Mouse (Mus musculus): ENCODE results near the gene Gm10647. TPM values are rescaled to one million over a fixed set of nuclear protein-coding genes. Genes with fewer than 3 reads are reported as not detected.
"Not testable (repeated sequence)": the region's sequence is repeated elsewhere in the genome, so short reads cannot be mapped to it uniquely, and the experiment has no call there.

The Gm10647 gene
- polyA plus RNA-seq, 1 experiment from 2014 or later = 0.08 TPM

DNA sequence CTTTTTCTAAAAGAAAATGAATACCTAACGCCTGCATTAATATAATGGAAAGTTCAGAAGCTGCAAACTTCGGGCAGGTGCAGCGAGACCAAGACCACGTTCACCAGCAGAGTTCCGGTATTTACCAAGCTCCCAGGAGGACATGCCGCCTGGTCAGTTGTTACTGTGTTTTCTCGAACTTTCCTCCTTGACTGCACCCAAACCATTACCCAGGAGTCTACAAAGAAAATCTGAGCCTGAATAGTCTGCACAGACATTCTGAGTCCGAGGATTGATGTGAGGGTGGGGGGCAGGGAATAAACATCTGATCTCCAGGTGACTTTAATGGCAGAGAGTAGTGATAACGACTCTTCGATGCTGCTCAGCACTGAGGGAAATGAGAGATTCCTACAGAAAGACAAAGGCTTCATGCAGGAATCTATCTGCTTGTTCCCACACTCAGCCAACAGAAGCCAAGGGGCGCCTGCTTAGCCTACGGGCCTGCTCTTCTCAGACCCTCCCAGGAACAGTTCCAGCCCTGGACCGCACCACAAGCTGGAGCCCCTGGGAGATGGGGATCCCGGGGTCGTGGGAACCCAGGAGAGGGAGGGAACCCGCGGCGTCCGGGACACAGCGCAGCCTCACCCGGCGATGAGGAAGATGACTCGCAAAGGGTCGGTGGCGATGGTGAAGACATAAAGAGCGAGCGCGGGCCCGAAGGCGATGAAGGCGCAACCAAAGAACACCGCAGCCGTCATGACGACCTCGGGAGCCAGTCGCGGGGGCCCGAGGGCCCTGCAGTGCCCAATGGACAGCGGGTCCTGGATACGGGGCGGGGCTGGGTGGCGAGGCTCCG is 2.0 kb upstream of the Gm10647 start:
- peak overlapping the region; percentile 89 for H3K9ac ChIP-seq (ENCODE audit: low read length)
- peak; percentile 68 for DNase-seq (ENCODE audit: low spot score)
- H3K27ac ChIP-seq (ENCODE audit: low read depth, low read length) = peak overlapping the region; percentile 82
- H3K27me3 ChIP-seq (replicated peaks; ENCODE audit: control insufficient read depth, insufficient read depth, low read length) = no peaks in the 10 kb centered on the region
- H3K36me3 ChIP-seq (ENCODE audit: control insufficient read depth, insufficient read depth, low read length) = peaks cover 6% of the 10 kb centered on the region
- peak overlapping the region; percentile 68 for H3K4me3 ChIP-seq (ENCODE audit: low read depth, low read length)
- H3K9me3 ChIP-seq (replicated peaks; ENCODE audit: control insufficient read depth, low read length) = no peaks in the 10 kb centered on the region
- 2% methylated on average over 42 of the region's 43 CpGs for WGBS
- peak overlapping the region; percentile 63 for H3K4me2 ChIP-seq (ENCODE audit: low read length)
- peaks cover 5% of the 10 kb centered on the region; the same call in 1 of the 2 replicates for H3K4me1 ChIP-seq (ENCODE audit: control insufficient read depth, insufficient read depth, low read length)
- ATAC-seq = peak; percentile 59; the same call in 1 of the 2 replicates

DNA sequence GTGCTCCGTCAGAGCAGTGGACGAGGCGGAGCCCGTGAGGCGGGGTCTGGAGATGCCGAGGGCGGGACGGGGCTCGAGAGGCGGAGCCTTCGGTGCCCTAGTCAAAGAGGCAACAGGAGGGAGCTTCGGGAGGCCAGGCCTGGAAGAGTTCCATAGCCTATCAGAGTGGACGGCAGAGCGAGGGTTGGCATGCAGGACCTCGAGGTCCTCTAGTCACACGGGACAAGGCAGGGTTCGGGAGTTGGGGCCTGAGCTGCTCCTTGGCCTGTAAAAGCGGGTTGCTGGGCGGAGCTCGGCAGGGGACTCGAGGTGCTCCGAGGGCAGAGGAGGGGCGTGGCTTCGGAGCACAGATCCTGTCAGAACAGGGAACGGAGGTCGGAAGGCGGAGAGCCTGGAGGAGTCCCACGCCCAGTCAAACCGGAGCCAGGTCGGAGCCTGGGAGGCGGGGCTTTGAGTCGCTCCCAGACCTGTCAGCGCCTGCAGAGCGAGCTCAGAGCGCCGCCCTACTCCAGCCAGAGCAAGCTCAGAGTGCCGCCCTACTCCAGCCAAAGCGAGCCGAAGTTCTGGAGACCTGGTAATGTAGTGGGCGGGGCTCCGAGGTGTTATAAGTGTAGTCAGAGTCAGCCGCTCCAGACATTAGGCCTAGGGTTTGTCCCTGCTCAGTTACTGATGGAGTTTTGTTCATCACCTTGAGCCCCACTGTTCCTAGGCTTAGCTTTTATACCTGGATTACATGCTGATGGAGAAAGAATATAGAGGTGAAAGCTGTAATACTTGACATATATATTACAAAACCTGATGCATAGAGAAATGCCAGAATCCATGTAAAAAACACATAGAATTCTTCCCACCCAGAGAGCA is 1.1 kb upstream of the Gm10647 start, which contains the start of gene Aph1b:
Gene Aph1b, minus strand, starts transcription at position 27 of the 861 bp plus-strand sequence.
- DNase-seq (ENCODE audit: low spot score) (peak; percentile 96), ATAC-seq (peak; percentile 98)
- Histone ChIP-seq H3K36me3 (ENCODE audit: control insufficient read depth, insufficient read depth, low read length) (no peaks in the 10 kb centered on the region), H3K27ac (ENCODE audit: low read depth, low read length) (peak within 1 kb of the TSS; percentile 82), H3K4me1 (ENCODE audit: control insufficient read depth, insufficient read depth, low read length) (peaks cover 5% of the 10 kb centered on the region; the same call in 1 of the 2 replicates), H3K27me3 (replicated peaks; ENCODE audit: control insufficient read depth, insufficient read depth, low read length) (no peaks in the 10 kb centered on the region), H3K4me2 (ENCODE audit: low read length) (peak within 1 kb of the TSS; percentile 63), H3K9me3 (replicated peaks; ENCODE audit: control insufficient read depth, low read length) (no peaks in the 10 kb centered on the region), H3K9ac (ENCODE audit: low read length) (peak within 1 kb of the TSS; percentile 89), H3K4me3 (ENCODE audit: low read depth, low read length) (peak within 1 kb of the TSS; percentile 68)
- under 1% methylated on average over 42 of the region's 42 CpGs for WGBS

DNA sequence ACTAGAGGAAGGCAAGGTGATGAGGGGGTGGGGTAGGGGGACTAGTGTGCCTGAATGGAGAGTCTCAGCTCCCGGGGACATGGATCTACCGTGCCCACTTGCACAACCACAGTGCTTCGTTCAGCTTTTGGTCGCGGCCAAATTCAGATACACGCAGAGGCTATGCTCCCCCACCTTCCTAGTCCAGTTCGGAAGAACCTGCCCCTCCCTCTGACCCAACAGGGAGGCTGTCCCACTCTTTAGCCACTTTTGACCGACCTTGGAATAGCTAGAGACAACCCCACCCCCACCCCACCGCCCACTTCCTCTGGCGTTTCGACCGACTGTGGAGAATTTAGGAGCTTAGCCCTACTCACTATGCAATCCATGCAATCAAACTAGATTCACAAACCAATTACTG is 5.1 kb downstream of the Gm10647 start:
- Histone ChIP-seq H3K36me3 (ENCODE audit: control insufficient read depth, insufficient read depth, low read length) (no peaks in the 10 kb centered on the region), H3K27ac (ENCODE audit: low read depth, low read length) (no peak overlapping the region), H3K27me3 (replicated peaks; ENCODE audit: control insufficient read depth, insufficient read depth, low read length) (0 out of 2 replicates have a peak, but pooled peaks cover 6% of the 10 kb centered on the region), H3K4me2 (ENCODE audit: low read length) (no peak overlapping the region), H3K9ac (ENCODE audit: low read length) (no peak overlapping the region), H3K9me3 (replicated peaks; ENCODE audit: control insufficient read depth, low read length) (no peaks in the 10 kb centered on the region), H3K4me3 (ENCODE audit: low read depth, low read length) (no peak overlapping the region), H3K4me1 (ENCODE audit: control insufficient read depth, insufficient read depth, low read length) (no peaks in the 10 kb centered on the region)
- DNase-seq (ENCODE audit: low spot score) (no peak), ATAC-seq (no peak)
- WGBS = 64% methylated on average over 12 of the region's 12 CpGs

DNA sequence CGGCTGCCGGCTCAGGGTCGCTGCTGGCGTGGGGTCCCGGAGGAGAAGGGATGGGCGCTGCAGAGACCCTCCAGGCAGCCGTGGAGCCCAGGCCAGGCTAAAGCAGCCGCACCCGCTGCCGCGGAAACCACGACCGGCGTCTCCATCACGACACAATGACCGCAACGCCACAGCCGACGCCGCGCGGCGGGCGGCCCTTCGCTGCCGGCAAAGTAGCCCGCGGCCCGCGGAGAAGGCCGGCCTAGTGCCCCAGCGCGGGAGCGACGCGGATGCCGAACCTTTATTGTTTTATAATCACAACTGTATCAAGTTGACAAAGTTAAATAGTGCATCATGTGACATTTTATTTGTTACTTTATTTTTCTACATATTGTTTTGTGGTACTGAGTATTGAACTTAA is 9.1 kb downstream of the Gm10647 start:
- H3K27ac ChIP-seq (ENCODE audit: low read depth, low read length); ATAC-seq; H3K27me3 ChIP-seq (replicated peaks; ENCODE audit: control insufficient read depth, insufficient read depth, low read length); H3K9me3 ChIP-seq (replicated peaks; ENCODE audit: control insufficient read depth, low read length); H3K4me1 ChIP-seq (ENCODE audit: control insufficient read depth, insufficient read depth, low read length); H3K36me3 ChIP-seq (ENCODE audit: control insufficient read depth, insufficient read depth, low read length): not testable (repeated sequence)
- peak overlapping the region; percentile 23 for H3K4me3 ChIP-seq (ENCODE audit: low read depth, low read length)
- 2% methylated on average over 31 of the region's 37 CpGs for WGBS
- H3K4me2 ChIP-seq (ENCODE audit: low read length) = peak overlapping the region; percentile 45
- peak; percentile 18 for DNase-seq (ENCODE audit: low spot score)
- peak overlapping the region; percentile 41; the same call in 1 of the 2 replicates for H3K9ac ChIP-seq (ENCODE audit: low read length)

DNA sequence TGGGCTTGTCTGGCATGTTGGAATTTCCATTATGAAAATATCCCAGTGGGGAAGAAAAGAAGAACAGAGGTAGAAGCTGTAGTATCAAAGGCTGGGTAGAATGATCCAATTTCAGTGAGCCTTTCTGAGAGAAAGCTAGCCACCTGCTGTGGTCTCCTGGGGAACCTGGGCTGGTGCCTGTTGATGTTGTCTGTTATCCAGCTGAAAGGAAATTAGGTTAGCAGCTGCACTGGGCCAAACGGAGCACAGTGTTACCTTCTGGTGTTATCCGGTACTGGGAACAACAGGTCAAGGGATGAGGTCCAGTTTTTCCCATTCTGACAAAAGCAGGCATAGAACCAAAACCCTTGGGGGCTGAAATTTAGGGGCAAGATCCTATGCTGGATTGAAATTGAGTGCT is 16.6 kb downstream of the Gm10647 start:
- Histone ChIP-seq H3K4me1 (ENCODE audit: control insufficient read depth, insufficient read depth, low read length) (no peaks in the 10 kb centered on the region), H3K4me3 (ENCODE audit: low read depth, low read length) (no peak overlapping the region), H3K9me3 (replicated peaks; ENCODE audit: control insufficient read depth, low read length) (no peaks in the 10 kb centered on the region), H3K4me2 (ENCODE audit: low read length) (no peak overlapping the region), H3K27ac (ENCODE audit: low read depth, low read length) (no peak overlapping the region), H3K27me3 (replicated peaks; ENCODE audit: control insufficient read depth, insufficient read depth, low read length) (no peaks in the 10 kb centered on the region), H3K9ac (ENCODE audit: low read length) (no peak overlapping the region), H3K36me3 (ENCODE audit: control insufficient read depth, insufficient read depth, low read length) (no peaks in the 10 kb centered on the region)
- 8% methylated on average over 2 of the region's 2 CpGs for WGBS
- no peak for ATAC-seq
- DNase-seq (ENCODE audit: low spot score) = no peak

DNA sequence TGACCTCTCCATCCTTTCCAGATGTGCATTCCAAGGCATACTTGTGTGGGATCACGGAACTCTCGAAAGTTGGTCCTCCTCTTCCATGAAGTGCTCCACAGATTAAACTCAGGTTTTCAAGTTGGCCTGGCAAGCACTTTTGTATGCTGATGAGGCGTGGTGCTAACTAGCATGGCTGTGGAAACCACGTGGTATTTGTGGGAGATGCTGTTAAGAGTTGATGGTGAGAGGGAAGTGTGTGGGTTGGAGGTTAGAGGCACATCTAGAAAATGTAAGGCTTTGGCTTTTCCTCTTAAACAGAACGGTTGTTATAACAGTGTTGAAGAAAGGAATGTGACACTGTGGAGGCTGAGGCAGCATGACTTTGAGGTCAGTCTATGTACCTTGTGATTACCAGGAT is 24.2 kb downstream of the Gm10647 start:
- Histone ChIP-seq H3K27ac (ENCODE audit: low read depth, low read length) (no peak overlapping the region), H3K4me1 (ENCODE audit: control insufficient read depth, insufficient read depth, low read length) (no peaks in the 10 kb centered on the region), H3K4me3 (ENCODE audit: low read depth, low read length) (no peak overlapping the region), H3K9me3 (replicated peaks; ENCODE audit: control insufficient read depth, low read length) (no peaks in the 10 kb centered on the region), H3K4me2 (ENCODE audit: low read length) (no peak overlapping the region), H3K36me3 (ENCODE audit: control insufficient read depth, insufficient read depth, low read length) (no peaks in the 10 kb centered on the region), H3K27me3 (replicated peaks; ENCODE audit: control insufficient read depth, insufficient read depth, low read length) (no peaks in the 10 kb centered on the region), H3K9ac (ENCODE audit: low read length) (no peak overlapping the region)
- 79% methylated on average over 5 of the region's 5 CpGs for WGBS
- DNase-seq (ENCODE audit: low spot score) = no peak
- ATAC-seq = no peak

DNA sequence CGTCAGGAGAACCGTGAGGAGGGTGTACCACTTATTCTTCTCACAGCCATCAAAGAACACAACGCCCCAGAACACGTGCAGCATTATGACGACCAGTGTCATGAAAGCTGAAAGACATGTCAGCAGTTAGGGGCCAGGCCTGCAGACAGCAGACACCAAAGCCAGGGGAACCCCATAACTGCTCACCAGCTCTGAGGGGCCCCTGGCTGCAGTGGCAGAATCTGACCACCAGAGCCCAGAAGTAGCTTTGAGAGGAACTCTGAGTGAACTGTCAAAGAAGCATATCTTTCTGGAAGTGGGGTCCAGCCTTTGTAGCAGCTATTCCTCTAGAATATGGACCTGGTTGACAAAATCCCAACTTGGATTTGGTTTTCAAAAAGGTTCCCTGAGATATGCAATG is 25.4 kb downstream of the Gm10647 start:
- whole genome bisulfite sequencing = no CpG with 5 or more reads among the region's 5 CpGs
- not testable (repeated sequence) for ATAC-seq; H3K4me3 ChIP-seq (ENCODE audit: low read depth, low read length); H3K4me1 ChIP-seq (ENCODE audit: control insufficient read depth, insufficient read depth, low read length); H3K36me3 ChIP-seq (ENCODE audit: control insufficient read depth, insufficient read depth, low read length); H3K4me2 ChIP-seq (ENCODE audit: low read length); H3K27ac ChIP-seq (ENCODE audit: low read depth, low read length); H3K9ac ChIP-seq (ENCODE audit: low read length); H3K27me3 ChIP-seq (replicated peaks; ENCODE audit: control insufficient read depth, insufficient read depth, low read length); DNase-seq (ENCODE audit: low spot score); H3K9me3 ChIP-seq (replicated peaks; ENCODE audit: control insufficient read depth, low read length)

DNA sequence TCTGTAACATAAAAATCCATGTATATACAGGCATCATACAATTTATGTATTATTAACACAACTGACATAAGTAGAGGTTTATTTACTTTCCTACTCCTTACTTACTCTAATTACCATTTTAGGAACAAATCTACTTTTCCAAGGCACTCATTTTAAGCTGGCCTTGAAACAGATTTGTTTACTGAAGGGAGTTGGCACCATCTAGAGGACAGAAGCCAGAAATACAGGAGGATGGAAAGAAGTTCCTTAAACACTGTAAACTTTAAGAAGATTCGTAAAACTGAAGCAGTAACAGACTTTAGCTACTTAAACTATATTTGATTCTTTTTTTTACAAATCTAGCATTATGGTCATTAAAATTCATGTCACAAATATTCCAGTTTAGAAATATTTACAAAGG is 29.2 kb downstream of the Gm10647 start:
- Histone ChIP-seq H3K27me3 (replicated peaks; ENCODE audit: control insufficient read depth, insufficient read depth, low read length) (no peaks in the 10 kb centered on the region), H3K9me3 (replicated peaks; ENCODE audit: control insufficient read depth, low read length) (no peaks in the 10 kb centered on the region), H3K36me3 (ENCODE audit: control insufficient read depth, insufficient read depth, low read length) (no peaks in the 10 kb centered on the region), H3K4me1 (ENCODE audit: control insufficient read depth, insufficient read depth, low read length) (no peaks in the 10 kb centered on the region), H3K4me3 (ENCODE audit: low read depth, low read length) (no peak overlapping the region), H3K4me2 (ENCODE audit: low read length) (no peak overlapping the region), H3K27ac (ENCODE audit: low read depth, low read length) (no peak overlapping the region), H3K9ac (ENCODE audit: low read length) (no peak overlapping the region)
- peak; percentile 88 for DNase-seq (ENCODE audit: low spot score)
- ATAC-seq = no peak
- WGBS = 39% methylated on average over 1 of the region's 1 CpGs

All from forebrain, embryonic 14.5 days (tissue).